Mouse (Mus musculus): ENCODE results near the gene Ncl. TPM values are rescaled to one million over a fixed set of nuclear protein-coding genes. Genes with fewer than 3 reads are reported as not detected.

Ncl gene
- polyA plus RNA-seq (2015; fragmentation: Nextera tagmentation; extraction: Ambion mirVana), result 172 and 188 TPM in 2 replicates

DNA sequence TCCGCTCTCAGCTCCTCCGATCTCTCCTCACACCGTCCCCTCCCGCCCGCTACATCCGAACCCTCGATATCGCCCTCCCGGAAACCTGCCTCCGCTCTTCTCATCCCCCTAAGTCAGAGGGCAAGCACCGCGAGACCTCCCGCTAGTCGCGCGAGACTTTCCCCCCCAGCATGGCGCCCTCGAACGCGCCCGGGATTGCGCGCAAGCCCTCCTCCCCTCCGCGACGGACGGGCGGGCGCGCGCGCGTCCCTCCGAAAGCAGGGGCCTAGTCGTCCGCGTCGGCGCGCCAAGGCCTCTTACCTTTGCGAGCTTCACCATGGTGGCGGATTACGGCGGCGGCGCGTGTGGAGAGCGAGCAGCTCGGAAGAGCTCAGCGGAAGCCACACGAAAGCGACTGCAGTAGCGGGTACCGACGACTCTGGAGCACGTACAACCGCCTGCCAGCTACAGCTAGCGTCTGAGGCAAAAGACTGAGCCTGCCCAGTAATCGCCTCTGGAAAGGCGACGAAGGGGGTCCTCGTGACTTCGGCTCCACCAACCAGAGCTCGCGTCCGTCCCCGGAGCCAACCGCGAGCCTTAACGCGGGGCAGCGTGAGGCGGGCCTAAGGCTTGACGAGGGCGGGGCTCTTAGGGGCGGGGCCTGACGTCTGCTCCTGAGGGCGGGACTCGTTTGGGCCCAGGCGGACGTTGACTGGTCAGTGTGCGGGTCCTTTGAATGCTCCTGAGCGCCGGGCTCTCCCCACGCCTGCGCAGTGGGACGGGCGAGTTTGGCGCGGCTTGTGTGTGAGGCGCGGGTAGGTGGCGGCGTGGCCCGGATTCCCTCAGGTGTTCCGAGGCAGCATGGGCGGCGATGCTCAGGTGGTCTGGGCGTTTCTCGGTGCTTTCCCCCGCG, at the start of gene Ncl:
TSS of gene Ncl (minus strand) at position 495 of the 892 bp plus-strand sequence.
- H3K36me3 ChIP-seq (ENCODE audit: control insufficient read depth, insufficient read depth), result peaks cover 31% of the 10 kb centered on the region
- H3K4me2 ChIP-seq (replicated peaks; ENCODE audit: low read depth), result peak within 1 kb of the TSS; percentile 95
- H3K27me3 ChIP-seq (replicated peaks; ENCODE audit: control insufficient read depth, insufficient read depth, low read length), result no peaks in the 10 kb centered on the region
- no peaks in the 10 kb centered on the region for H3K4me1 ChIP-seq (replicated peaks; ENCODE audit: control insufficient read depth, insufficient read depth, low read length)
- peak within 1 kb of the TSS; percentile 95 for H3K9ac ChIP-seq (ENCODE audit: low read depth, low read length)
- H3K9me3 ChIP-seq (ENCODE audit: control insufficient read depth), result no peaks in the 10 kb centered on the region
- TF ChIP-seq CTCF (IDR thresholded peaks at IDR 0.05; ENCODE audit: low read depth), result 0 out of 2 replicates have a peak, but pooled peaks have one; percentile 8
- ATAC-seq, result peak; percentile 95
- H3K27ac ChIP-seq (ENCODE audit: low read depth, low read length), result peak within 1 kb of the TSS; percentile 100
- peak within 1 kb of the TSS; percentile 90 for H3K4me3 ChIP-seq (ENCODE audit: low read depth, low read length)
- under 1% methylated on average over 95 of the region's 102 CpGs for WGBS

DNA sequence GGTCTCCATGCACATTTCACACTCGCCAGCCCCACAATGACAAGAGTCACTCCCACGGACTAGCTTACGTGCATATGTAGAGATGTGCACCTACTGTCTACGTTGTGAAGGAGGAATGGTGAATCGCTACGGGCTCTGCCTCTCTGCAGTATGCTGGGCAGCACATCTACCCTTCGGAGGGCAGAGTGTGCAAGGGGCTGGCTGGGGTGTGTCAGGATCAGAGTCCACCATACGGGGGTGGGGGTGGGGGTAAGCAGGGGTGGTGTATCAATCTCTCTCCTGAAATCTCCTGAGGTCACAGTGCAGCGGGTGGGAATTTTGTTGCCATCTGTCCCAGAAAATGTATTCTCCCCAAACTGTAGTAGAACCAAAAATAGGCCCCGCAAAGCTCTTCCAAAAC, 49.3 kb upstream of the Ncl start:
- H3K27ac ChIP-seq (ENCODE audit: low read depth, low read length), result no peak overlapping the region
- no peaks in the 10 kb centered on the region for H3K36me3 ChIP-seq (ENCODE audit: control insufficient read depth, insufficient read depth)
- no peak overlapping the region for H3K4me3 ChIP-seq (ENCODE audit: low read depth, low read length)
- peaks cover 10% of the 10 kb centered on the region; the same call in 1 of the 2 replicates for H3K4me1 ChIP-seq (replicated peaks; ENCODE audit: control insufficient read depth, insufficient read depth, low read length)
- WGBS, result 61% methylated on average over 10 of the region's 10 CpGs
- no peak for TF ChIP-seq CTCF (IDR thresholded peaks at IDR 0.05; ENCODE audit: low read depth)
- H3K9ac ChIP-seq (ENCODE audit: low read depth, low read length), result no peak overlapping the region
- no peak for ATAC-seq
- H3K4me2 ChIP-seq (replicated peaks; ENCODE audit: low read depth), result no peak overlapping the region
- H3K9me3 ChIP-seq (ENCODE audit: control insufficient read depth), result no peaks in the 10 kb centered on the region
- no peaks in the 10 kb centered on the region for H3K27me3 ChIP-seq (replicated peaks; ENCODE audit: control insufficient read depth, insufficient read depth, low read length)

DNA sequence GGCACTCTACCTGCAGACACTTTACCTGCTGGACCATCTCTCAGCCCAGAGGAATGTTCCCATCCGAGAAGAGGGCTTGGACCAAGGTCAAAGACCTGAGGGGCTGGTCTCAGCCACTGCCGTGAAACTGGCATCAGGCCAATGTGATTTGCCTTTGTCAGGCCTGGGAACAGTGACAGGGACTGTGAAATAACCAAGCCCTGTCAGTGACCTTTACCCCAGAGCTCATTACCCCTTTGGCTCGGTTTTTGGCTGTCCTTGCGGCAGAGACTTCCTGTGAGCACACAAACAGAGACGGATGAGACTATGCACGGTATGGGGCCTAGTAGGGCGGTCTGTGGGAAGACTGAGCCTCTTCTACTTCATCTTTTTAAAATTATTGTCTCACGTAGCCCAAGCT, 47.7 kb upstream of the Ncl start:
- Histone ChIP-seq H3K36me3 (ENCODE audit: control insufficient read depth, insufficient read depth) (no peaks in the 10 kb centered on the region), H3K9ac (ENCODE audit: low read depth, low read length) (no peak overlapping the region), H3K4me1 (replicated peaks; ENCODE audit: control insufficient read depth, insufficient read depth, low read length) (peaks cover 10% of the 10 kb centered on the region; the same call in 1 of the 2 replicates), H3K27ac (ENCODE audit: low read depth, low read length) (no peak overlapping the region), H3K4me2 (replicated peaks; ENCODE audit: low read depth) (no peak overlapping the region), H3K9me3 (ENCODE audit: control insufficient read depth) (no peaks in the 10 kb centered on the region), H3K27me3 (replicated peaks; ENCODE audit: control insufficient read depth, insufficient read depth, low read length) (no peaks in the 10 kb centered on the region), H3K4me3 (ENCODE audit: low read depth, low read length) (no peak overlapping the region)
- no peak for TF ChIP-seq CTCF (IDR thresholded peaks at IDR 0.05; ENCODE audit: low read depth)
- 30% methylated on average over 8 of the region's 8 CpGs for WGBS
- 0 out of 2 replicates have a peak, but pooled peaks have one; percentile 25 for ATAC-seq

DNA sequence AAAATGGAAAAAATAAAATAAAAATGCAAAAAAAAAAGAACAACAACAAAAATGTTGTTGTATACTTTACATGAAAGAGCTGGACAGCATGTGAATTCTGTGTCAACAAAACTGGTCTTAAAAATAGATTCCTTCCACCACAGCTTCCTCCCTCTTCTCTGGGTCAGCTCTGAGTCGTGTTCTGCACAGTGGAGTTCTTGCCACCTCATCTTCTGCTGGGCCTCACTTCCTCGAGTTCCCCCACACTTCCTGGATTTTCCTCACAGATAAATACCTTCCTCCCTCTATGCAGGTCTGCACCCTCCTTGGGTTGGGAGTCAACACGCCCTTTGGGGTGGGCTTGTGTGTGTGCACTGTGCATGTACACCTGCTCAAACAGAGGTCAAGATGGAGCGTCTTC, 47.1 kb upstream of the Ncl start:
- no peak for TF ChIP-seq CTCF (IDR thresholded peaks at IDR 0.05; ENCODE audit: low read depth)
- Histone ChIP-seq H3K27me3 (replicated peaks; ENCODE audit: control insufficient read depth, insufficient read depth, low read length) (no peaks in the 10 kb centered on the region), H3K9ac (ENCODE audit: low read depth, low read length) (no peak overlapping the region), H3K4me2 (replicated peaks; ENCODE audit: low read depth) (no peak overlapping the region), H3K27ac (ENCODE audit: low read depth, low read length) (no peak overlapping the region), H3K36me3 (ENCODE audit: control insufficient read depth, insufficient read depth) (no peaks in the 10 kb centered on the region), H3K4me1 (replicated peaks; ENCODE audit: control insufficient read depth, insufficient read depth, low read length) (peaks cover 10% of the 10 kb centered on the region; the same call in 1 of the 2 replicates), H3K4me3 (ENCODE audit: low read depth, low read length) (no peak overlapping the region), H3K9me3 (ENCODE audit: control insufficient read depth) (no peaks in the 10 kb centered on the region)
- WGBS, result 55% methylated on average over 4 of the region's 4 CpGs
- ATAC-seq, result no peak; the same call in 1 of the 2 replicates

DNA sequence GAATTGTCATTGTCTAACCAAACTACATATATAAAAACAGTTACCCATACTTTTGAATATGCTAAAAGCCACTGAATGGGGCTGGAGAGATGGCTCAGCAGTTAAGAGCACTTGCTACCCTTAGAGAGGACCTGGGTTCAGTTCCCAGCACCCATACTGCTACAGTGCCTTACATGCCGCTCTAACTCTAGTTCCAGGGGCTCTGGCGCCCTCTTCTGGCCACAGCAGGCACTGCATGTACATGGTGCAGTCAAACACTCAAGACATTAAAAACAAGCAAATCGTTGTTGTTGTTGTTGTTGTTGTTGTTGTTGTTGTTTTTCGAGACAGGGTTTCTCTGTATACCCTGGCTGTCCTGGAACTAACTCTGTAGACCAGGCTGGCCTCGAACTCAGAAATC, 45.6 kb upstream of the Ncl start:
- Histone ChIP-seq H3K27me3 (replicated peaks; ENCODE audit: control insufficient read depth, insufficient read depth, low read length) (no peaks in the 10 kb centered on the region), H3K9ac (ENCODE audit: low read depth, low read length) (no peak overlapping the region), H3K9me3 (ENCODE audit: control insufficient read depth) (no peaks in the 10 kb centered on the region), H3K4me2 (replicated peaks; ENCODE audit: low read depth) (no peak overlapping the region), H3K4me3 (ENCODE audit: low read depth, low read length) (no peak overlapping the region), H3K36me3 (ENCODE audit: control insufficient read depth, insufficient read depth) (no peaks in the 10 kb centered on the region), H3K4me1 (replicated peaks; ENCODE audit: control insufficient read depth, insufficient read depth, low read length) (peaks cover 10% of the 10 kb centered on the region; the same call in 1 of the 2 replicates), H3K27ac (ENCODE audit: low read depth, low read length) (no peak overlapping the region)
- WGBS, result 63% methylated on average over 5 of the region's 5 CpGs
- TF ChIP-seq CTCF (IDR thresholded peaks at IDR 0.05; ENCODE audit: low read depth), result peak; percentile 74
- ATAC-seq, result no peak

DNA sequence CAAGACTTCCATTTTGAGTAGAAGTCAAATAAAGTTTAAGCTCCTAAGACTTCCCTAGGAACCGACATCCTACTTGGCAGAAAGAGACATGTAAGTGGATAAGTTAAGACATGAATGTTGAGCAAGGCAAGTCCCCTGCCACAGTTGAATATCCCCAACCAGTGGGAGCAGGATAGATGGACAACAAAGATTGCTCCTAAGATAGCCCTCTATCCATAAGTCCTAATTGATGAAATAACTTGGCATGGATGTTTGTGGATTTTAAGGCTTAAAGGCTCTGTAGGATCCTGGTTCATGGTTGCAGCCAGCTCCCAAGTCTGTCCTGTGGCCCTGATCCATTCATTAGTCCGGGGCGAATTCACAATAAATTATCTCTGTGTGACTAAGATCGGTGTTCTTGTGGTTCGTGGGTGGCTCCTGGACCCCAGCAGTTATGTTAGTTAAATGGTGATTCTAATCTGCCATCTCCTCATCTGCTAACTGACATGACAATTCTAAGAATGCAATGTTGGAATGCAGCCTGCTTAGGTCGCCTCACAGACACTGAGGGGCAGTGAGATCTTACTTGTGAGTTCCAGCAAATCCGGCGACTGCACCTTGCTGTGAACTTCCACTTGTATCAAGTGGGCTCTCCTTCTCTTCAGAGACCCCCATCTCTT, 41.0 kb upstream of the Ncl start:
- no peak for TF ChIP-seq CTCF (IDR thresholded peaks at IDR 0.05; ENCODE audit: low read depth)
- ATAC-seq, result no peak
- 57% methylated on average over 8 of the region's 8 CpGs for WGBS
- no peak overlapping the region for H3K9ac ChIP-seq (ENCODE audit: low read depth, low read length)
- no peaks in the 10 kb centered on the region for H3K27me3 ChIP-seq (replicated peaks; ENCODE audit: control insufficient read depth, insufficient read depth, low read length)
- H3K9me3 ChIP-seq (ENCODE audit: control insufficient read depth), result no peaks in the 10 kb centered on the region
- no peak overlapping the region for H3K27ac ChIP-seq (ENCODE audit: low read depth, low read length)
- H3K4me3 ChIP-seq (ENCODE audit: low read depth, low read length), result no peak overlapping the region
- H3K4me1 ChIP-seq (replicated peaks; ENCODE audit: control insufficient read depth, insufficient read depth, low read length), result no peaks in the 10 kb centered on the region
- no peak overlapping the region for H3K4me2 ChIP-seq (replicated peaks; ENCODE audit: low read depth)
- H3K36me3 ChIP-seq (ENCODE audit: control insufficient read depth, insufficient read depth), result no peaks in the 10 kb centered on the region
